Mouse (Mus musculus): ENCODE measurements around the gene Bhlhe41.

Gene Bhlhe41

DNA sequence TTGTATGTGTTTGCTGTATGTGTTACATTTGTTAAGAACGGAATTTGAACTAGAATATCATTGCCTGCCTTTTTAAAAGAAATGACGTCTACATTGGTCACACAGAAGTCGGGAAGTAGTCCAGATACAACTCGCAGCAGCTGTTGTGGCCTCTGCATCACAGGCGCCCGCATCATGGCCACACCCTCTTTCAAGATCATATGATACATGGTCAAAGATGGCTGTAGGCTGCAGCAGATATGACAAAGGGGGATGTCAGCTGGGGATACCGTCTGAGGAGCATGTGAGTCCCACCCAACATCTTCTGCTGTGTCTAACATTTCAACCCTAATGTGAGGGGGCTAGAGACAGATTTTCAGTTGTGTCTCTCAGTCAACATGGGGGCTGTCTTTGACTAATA is 6.7 kb upstream of the Bhlhe41 start:
- DNase-seq (ENCODE audit: low spot score), result no peak

GRCm38 (mm10) chr6:145870991-145871390 is 5.6 kb upstream of the Bhlhe41 start:
- no peak for DNase-seq (ENCODE audit: low spot score)

DNA sequence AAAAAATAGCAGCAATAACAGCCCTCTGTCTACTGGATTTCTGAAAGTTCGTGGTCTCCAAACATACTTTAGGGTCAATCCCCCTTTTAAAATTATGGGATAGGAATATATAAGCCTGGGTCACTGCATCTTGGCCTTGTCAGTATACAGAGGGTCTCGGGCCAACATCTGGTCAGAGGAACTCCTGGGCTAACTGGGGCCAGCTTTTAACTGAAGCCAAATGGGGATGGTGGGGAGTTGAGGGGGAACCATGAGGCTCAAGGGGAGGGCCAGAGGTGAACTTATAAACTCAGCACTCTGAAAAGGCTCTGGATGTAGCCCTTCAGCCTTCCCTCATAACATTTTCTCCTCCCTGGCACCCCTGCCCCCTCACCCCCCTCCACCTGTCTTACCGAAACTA is 1.8 kb upstream of the Bhlhe41 start:
- no peak for DNase-seq (ENCODE audit: low spot score)

DNA sequence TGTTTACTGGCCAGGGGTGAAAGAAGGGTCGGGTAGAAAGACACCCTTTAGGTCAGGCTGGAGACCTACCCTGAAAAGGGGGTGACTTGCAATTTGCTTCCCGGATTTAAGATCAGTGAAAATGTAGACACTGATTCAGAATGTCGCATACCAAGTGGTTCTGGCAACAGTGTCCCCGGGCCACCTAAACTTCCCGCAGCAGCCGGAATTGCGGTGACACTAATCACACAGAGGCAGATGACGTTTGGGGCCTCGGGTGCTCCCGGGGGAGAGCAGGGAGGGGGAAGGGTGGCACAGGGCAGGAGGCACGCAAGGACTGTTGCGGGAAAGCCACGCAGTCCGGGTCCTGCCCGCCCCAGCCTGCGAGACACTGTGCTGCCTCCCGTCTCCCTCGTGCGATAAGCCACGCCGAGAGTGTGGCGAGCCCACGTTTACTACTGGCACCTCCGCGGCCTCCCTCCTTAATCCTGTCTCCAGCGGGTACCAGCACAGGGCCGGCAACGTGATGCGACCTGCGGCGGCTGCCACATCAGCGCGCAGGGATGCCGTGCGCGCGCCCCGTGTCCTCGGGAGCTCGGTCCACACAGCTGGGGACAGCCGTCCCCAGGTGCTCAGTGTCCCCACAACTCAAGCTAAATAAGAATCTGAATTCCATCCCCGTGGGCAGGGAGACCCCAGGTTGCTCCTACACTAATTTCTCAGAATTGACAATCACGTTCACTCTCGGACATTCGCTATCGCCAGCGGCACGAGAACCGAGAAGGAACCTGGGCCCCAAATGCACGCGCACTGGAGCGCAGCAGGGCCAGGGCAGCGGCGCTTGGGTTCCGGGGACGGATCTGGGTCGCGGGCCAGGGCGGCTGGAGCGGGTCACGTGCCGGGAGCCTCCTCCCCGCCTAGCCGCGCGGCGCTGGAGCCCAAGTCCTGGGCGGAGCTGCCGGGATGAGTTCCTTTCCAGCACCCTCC is 811 bp upstream of the Bhlhe41 start:
- DNase-seq (ENCODE audit: low spot score), result peak; percentile 86

DNA sequence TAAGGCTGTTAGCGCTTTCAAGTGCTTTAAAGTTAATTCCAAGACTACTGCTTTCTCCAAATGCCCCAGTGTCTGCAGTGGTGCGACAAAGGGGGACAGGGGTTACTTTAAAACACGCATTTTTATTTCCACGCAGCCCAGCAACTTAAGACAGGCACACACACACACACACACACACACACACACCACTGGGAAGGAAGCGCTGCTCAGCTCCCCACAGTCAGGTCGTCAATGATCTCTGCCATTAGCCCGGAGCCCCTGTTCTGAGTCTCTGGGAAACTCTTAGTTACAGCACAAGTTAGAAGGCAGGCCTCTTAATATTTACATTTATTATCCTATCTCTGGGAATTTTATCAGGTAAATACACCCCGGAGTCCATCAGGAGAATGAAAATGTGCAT is 1.2 kb downstream of the Bhlhe41 start:
- peak; percentile 20 for DNase-seq (ENCODE audit: low spot score)

DNA sequence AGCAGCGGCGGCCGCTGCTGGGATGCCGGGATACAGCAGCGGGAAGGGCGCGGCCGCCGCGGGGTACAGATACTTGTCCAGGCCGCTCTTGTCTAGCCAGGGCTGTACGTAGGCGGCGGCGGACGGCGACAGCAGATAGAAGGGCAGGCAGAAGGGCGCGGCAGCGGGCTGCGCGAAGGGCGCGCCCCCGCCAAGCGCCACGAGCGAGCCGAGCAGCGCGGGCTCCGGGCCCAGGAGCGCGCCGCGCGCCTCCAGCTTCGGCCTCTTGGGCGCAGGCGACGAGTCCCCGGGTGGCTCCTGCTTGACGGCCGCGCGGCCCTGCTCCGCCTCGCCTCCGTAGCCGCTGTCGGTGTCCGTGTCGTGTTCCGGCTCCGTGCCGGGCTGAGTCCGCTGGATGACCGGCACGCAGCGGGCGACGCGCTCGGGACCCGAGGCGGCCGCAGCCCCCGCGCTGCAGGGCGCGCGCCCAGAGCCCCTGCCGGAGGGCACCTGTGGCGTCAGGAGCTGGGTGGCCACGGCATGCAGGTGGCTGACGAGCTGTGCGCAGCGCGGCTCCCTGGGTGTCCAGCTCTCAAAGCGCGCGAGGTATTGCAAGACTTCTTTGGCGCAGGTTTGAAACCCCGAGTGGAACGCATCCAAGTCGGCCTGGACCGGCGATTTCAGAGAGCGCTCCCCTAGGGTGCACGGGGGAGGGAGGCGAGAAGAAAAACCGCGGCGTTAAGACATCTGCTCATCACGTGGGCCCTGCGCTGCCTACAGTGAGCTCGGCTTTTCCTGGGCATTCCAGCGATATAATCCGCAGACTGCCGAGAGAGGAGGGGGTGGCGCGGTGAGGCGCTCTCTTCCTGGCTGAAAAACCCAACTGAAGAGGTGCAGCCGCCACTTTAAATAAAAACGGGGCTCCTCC is 2.0 kb downstream of the Bhlhe41 start:
- peak; percentile 74 for DNase-seq (ENCODE audit: low spot score)

- DNase-seq (ENCODE audit: low spot score), result no peak
These were observed 2.7 kb downstream of the Bhlhe41 start for GRCm38 (mm10) chr6:145862739-145863064.

DNA sequence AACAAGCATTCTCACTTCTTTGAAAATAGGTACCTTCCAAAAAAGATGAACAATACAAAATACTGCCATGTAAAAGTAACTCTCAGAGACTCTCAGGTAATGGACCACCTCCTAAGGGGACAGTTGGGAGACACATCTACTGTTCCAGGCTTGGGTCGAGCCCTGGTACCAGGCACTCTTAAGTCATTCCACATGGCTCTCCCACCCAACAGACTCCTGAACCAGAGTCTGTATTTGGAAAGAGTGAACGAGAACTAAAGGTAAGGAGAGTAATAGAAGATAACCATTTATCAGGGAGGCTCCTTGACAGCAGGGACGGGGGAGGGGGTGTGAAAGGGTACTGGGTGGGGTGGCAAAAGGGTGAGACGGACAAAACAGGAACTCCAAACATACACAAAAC is 3.0 kb downstream of the Bhlhe41 start:
- no peak for DNase-seq (ENCODE audit: low spot score)

GRCm38 (mm10) chr6:145861462-145862227 is 3.7 kb downstream of the Bhlhe41 start:
- no peak for DNase-seq (ENCODE audit: low spot score)

DNA sequence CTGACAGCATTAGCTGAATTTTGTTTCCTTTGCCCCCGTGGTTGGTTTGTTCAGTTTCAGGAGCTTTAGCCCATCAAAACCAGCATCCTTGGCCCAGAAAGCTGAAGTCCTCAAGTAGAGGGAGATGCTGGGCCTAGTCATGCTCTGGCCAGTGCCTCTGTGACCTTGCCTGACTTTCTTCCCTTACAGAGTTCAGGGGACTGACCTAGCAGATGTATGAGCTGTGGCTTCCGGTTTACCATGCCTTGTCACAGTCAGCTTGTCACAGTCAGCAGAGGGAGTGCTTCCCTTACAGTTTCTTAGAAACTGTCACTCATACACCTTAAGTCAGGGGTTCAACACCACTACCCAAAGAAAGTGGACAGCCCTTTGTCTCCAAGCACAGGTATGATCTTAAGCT is 5.0 kb downstream of the Bhlhe41 start:
- no peak for DNase-seq (ENCODE audit: low spot score)

DNA sequence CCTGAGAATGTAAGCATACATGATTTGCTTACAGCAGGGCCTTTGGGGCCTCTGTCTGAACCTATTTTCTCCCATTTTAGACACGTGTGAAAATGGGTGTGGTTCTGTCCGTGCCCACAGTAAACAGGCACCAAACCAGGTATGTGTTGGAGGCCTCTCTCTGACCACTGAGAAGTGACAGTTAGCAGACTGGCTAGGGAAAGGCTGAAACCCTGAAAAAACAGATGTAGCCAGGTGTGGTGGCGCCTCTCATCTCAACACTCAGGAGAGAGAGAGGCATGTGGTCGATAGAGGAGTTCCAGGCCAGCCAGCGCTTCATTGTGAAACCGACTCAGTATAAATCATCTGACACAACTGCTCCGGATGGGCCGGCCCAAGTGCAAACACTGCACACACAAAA is 6.9 kb downstream of the Bhlhe41 start:
- no peak for DNase-seq (ENCODE audit: low spot score)

- DNase-seq (ENCODE audit: low spot score), result no peak
These were observed 7.9 kb downstream of the Bhlhe41 start for GRCm38 (mm10) chr6:145857428-145857827.

- DNase-seq (ENCODE audit: low spot score), result peak; percentile 97
These were observed 9.4 kb downstream of the Bhlhe41 start for GRCm38 (mm10) chr6:145855720-145856551.

- DNase-seq (ENCODE audit: low spot score), result no peak
These were observed 10.6 kb downstream of the Bhlhe41 start for GRCm38 (mm10) chr6:145854756-145855155.

DNA sequence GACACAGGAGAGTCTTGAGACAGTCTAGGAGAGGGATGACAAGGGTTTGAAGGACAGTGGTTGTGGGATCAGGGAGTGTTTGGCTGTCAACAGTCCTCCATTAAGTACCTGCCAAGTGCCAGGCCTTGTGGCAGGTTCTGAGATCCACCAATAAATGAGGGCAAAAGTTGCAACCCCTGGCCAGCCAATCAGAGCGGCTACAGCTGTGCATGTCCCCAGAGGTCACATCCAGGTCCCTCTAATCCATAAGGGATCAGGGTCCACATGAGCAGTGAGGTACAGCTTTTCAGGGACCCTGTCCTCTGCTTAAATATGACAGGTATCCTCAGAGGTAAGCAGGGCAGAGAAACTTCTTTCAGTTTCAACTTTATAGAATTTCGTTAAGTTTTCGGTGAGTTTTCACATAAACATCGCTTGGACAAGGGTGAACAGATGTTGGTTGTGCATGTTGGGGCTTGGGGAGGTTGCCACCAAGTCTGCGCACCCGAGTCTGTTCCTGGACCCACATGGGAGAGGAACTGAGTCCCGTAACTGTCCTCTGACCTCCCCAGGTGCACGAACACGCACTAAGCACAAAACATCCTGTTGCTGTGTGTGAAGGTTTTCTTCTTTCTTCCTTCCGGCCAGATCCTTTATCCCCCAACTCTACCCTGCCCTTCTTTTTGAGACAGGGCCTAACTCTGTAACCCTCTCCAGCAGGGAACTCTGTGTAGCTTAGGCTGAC is 11.8 kb downstream of the Bhlhe41 start:
- no peak for DNase-seq (ENCODE audit: low spot score)

GRCm38 (mm10) chr6:145852708-145853107 is 12.7 kb downstream of the Bhlhe41 start:
- no peak for DNase-seq (ENCODE audit: low spot score)

- DNase-seq (ENCODE audit: low spot score), result no peak
These were observed 13.4 kb downstream of the Bhlhe41 start for GRCm38 (mm10) chr6:145851956-145852355.

GRCm38 (mm10) chr6:145850789-145851188 is 14.6 kb downstream of the Bhlhe41 start:
- peak; percentile 21 for DNase-seq (ENCODE audit: low spot score)

DNA sequence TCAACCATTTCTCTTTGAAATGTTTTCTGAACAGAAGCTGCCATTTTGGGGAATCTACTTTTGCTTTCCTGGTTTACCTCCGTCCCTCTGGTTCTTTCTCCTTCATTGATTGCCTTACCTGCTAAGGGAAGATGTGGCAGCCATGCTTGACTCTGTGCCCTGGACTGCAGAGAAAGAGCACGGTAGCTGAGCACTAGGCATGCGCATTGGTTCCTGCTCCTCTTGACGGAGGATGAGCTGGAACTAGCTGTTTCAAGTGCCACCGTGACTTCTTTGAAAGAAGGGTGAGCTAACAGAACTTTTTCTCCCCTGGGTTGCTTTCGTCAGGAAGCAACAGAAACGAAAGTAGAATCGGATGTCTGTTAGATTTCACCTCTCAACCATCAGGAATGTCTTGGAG is 17.7 kb downstream of the Bhlhe41 start:
- DNase-seq (ENCODE audit: low spot score), result no peak

DNA sequence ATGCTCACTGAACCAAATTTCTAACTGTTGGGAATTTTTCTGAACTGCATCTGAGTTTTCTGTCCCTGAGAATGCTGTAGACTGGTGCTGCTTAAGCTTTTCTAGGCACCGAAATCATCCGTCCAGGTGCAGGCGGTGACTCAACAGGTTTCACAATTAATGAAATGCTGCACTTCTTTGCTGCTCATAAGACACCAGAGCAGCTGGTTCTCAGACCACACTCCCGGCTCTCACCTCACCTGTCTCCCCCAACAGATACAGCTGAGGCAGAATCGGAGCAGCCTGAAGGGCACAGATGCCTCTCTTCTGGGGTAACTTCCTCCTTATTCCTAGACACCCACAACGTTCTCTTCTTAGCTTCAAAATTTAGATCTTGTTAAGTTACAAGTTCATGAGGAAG is 18.4 kb downstream of the Bhlhe41 start:
- no peak for DNase-seq (ENCODE audit: low spot score)

GRCm38 (mm10) chr6:145846076-145846475 is 19.3 kb downstream of the Bhlhe41 start:
- DNase-seq (ENCODE audit: low spot score), result no peak
